Mouse (Mus musculus): ENCODE data around the gene Sccpdh.

Sccpdh gene

GRCm38 (mm10) chr1:179650284-179650683 is 17.7 kb upstream of the Sccpdh start:
- peak; percentile 10; the same call in 1 of the 2 replicates for TF ChIP-seq GATA4 (IDR thresholded peaks at IDR 0.05; ENCODE audit: insufficient replicate concordance, low read length)

- no peak for TF ChIP-seq GATA4 (IDR thresholded peaks at IDR 0.05; ENCODE audit: insufficient replicate concordance, low read length)
Measured at GRCm38 (mm10) chr1:179651224-179651623, 16.8 kb upstream of the Sccpdh start.

GRCm38 (mm10) chr1:179663065-179663464 is 4.9 kb upstream of the Sccpdh start:
- no peak for TF ChIP-seq GATA4 (IDR thresholded peaks at IDR 0.05; ENCODE audit: insufficient replicate concordance, low read length)

DNA sequence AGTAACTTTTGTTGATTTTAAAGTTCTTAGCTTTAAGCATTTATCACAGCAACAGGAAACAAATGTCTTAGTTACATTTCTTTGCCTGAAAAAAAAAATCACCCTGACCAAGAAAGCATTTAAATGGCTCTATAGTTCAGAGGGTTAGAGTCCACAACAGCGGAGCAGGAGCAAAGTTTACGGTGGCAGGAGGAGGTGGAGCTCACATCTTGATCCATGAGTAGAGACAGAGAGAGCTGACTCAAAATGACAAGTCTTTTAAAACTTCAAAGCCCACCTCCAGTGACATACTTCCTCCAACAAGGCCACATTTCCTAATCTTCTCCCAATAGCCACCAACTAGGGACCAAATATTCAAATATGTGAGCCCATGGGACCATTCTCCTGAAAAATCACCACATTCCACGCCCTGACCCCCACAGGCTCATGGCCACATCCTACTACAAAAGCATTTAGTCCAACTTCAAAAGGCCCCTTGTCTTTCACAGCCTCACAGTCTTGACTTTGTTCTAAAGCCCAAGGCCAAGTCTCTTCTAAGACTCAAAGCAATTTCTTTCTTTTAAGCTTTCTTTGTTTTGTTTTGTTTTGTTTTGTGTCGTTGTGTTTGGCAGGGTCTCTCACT is 3.6 kb upstream of the Sccpdh start:
- TF ChIP-seq GATA4 (IDR thresholded peaks at IDR 0.05; ENCODE audit: insufficient replicate concordance, low read length) = no peak

- TF ChIP-seq GATA4 (IDR thresholded peaks at IDR 0.05; ENCODE audit: insufficient replicate concordance, low read length) = no peak
Measured at GRCm38 (mm10) chr1:179666971-179667370, 1.0 kb upstream of the Sccpdh start.

DNA sequence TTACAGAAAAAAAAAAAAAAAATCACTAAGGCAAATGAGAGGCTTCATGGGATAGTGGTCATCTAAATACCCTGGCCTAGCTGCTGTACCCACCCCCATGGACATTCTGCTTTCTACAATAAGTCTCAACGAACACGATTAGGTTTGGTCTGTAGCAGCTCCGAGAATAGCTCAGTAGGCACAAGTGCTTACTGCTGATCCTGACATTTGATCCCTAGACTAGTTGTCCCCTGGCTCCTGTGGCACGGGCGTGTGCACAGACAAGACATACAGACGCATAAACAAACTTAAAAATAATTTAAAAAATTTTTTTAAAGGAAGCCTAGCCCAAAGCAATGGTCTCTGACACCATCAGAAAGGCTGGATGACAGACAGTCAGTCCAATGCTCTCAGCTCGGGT is 560 bp upstream of the Sccpdh start:
- TF ChIP-seq GATA4 (IDR thresholded peaks at IDR 0.05; ENCODE audit: insufficient replicate concordance, low read length) = no peak

- no peak for TF ChIP-seq GATA4 (IDR thresholded peaks at IDR 0.05; ENCODE audit: insufficient replicate concordance, low read length)
Measured at GRCm38 (mm10) chr1:179668836-179669537, 977 bp downstream of the Sccpdh start.

DNA sequence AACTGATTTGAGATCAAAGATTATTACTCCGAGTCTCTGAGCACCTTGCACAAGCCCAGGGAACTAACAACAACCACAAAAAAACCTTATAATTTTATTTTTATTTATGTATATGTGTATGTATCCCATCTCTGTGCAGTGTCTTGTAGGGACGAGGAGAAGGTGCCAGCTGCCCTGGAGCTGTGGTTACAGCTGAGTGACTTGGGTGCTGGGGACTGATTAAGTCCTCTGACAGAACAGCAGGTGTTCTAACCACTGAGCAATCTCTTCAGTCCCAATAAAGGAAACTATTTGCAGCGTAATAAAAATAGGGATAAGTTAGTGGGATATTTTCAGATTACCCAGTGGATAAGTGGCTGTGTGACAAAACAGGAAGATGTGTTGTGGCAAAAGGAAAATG is 6.3 kb downstream of the Sccpdh start:
- TF ChIP-seq GATA4 (IDR thresholded peaks at IDR 0.05; ENCODE audit: insufficient replicate concordance, low read length) = no peak

GRCm38 (mm10) chr1:179677031-179677430 is 9.0 kb downstream of the Sccpdh start:
- TF ChIP-seq GATA4 (IDR thresholded peaks at IDR 0.05; ENCODE audit: insufficient replicate concordance, low read length) = no peak

DNA sequence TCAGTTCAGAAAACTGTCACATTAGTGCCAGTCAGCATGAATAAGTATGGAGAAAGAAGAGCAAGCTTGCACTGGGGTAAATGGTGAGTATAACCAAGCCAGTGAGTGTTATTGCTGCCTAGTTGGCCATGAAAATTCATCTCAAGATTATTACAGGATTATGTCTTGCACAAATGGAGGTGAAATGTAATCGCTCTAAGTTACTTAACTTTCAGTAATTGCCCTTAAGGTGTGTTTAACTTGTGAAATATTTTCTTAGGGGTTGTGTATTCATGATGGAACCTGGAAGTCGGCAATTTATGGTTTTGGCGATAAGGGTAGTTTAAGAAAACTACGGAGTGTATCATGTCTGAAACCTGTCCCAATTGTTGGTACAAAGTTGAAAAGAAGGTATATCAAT is 11.3 kb downstream of the Sccpdh start:
- no peak for TF ChIP-seq GATA4 (IDR thresholded peaks at IDR 0.05; ENCODE audit: insufficient replicate concordance, low read length)

GRCm38 (mm10) chr1:179686348-179686747 is 18.3 kb downstream of the Sccpdh start:
- TF ChIP-seq GATA4 (IDR thresholded peaks at IDR 0.05; ENCODE audit: insufficient replicate concordance, low read length) = no peak

DNA sequence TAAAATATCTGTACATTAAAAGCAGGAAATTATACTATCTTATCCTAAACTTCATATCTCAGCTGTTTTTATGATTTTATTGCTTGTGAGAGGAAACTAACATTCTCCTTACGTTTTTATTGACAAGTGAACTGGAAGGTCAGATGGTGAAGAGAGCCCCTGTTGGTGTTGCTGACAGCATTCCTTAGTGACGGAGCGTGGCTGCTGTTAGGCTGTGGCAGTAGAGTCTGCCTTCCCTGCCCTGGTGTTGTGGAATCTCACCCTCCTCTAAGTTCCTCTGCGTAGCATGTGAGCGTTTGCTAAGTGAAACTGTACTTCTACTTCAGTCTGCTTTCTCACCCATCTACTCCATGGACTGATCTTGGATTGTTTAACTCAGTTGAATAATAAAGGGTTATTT is 18.8 kb downstream of the Sccpdh start:
- TF ChIP-seq GATA4 (IDR thresholded peaks at IDR 0.05; ENCODE audit: insufficient replicate concordance, low read length) = no peak

DNA sequence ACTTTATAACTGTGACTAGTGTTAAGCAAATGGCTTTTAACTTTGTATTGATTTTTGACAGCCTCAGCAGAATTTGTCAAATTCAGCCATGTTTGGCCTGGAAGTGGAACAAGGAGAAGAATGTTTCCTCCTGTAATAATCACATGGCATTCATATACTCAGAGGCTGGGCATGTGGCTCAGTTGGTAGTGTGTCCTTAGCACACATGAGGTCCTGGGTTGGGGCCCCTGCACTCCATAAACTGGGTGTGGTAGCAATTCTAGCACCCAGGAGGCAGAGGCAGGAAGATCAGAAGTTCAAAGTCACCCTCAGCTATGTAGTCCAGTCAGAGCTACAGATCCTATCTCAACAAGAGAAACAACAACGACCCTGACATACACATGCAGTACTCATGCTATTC is 19.3 kb downstream of the Sccpdh start:
- TF ChIP-seq GATA4 (IDR thresholded peaks at IDR 0.05; ENCODE audit: insufficient replicate concordance, low read length) = no peak

- TF ChIP-seq GATA4 (IDR thresholded peaks at IDR 0.05; ENCODE audit: insufficient replicate concordance, low read length) = no peak
Measured at GRCm38 (mm10) chr1:179687966-179688365, 20.0 kb downstream of the Sccpdh start.

DNA sequence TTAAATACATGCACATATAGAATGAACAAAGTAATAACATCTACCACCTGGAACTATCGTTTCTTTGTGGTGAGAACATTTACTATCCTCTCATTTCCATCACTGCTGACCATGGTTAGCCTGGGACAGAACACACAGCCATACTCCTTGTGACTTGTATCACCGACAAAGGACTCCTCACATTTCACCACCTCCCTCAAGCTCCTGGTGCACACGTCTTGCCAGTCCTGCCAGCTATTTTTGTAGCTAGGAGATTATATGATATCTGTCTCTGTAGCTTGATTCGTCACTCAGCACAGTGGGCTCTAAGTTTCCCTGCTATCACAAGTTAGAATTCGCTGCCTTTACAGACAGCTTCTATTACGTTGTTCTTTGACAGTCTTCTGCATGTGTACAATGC is 20.4 kb downstream of the Sccpdh start:
- TF ChIP-seq GATA4 (IDR thresholded peaks at IDR 0.05; ENCODE audit: insufficient replicate concordance, low read length) = no peak

DNA sequence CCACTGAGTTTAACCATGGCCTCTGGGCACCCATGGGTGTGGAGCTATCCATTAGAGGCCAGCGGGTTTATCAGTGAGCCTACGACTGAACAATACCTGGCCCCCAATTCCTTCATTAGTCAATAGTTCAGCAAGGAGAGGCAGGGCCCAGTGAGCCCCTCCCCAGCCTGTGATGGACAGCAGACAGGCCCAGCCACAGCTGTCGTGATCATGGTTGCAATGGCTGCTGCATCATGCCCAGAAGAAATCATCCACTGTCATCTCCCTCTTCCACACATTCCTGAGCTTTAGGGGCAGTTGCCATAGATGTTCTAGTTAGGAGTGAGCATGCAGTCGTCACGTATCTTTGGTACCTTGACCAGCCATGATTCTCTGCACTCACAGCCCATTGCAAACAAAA is 20.9 kb downstream of the Sccpdh start:
- TF ChIP-seq GATA4 (IDR thresholded peaks at IDR 0.05; ENCODE audit: insufficient replicate concordance, low read length) = no peak

DNA sequence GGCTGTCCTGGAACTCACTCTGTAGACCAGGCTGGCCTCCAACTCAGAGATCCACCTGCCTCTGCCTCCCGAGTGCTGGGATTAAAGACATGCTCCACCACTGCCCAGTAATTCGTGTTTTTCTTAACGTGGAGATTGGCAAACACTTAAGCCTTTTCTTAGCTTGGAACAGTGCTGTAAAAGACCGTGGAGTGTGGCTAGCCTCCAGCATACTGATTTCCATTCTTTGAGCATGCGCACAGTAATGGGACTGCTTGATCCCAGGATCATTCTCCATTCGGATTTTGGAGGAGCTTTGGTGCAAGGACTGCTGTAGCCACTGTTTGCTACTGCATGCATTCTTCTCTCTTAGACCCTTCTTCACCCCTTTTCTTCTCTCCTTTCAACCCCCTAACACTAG is 21.5 kb downstream of the Sccpdh start:
- no peak for TF ChIP-seq GATA4 (IDR thresholded peaks at IDR 0.05; ENCODE audit: insufficient replicate concordance, low read length)
